Comparison of ENCODE assay signal across 19 mouse cellular contexts in the genomic region with DNA sequence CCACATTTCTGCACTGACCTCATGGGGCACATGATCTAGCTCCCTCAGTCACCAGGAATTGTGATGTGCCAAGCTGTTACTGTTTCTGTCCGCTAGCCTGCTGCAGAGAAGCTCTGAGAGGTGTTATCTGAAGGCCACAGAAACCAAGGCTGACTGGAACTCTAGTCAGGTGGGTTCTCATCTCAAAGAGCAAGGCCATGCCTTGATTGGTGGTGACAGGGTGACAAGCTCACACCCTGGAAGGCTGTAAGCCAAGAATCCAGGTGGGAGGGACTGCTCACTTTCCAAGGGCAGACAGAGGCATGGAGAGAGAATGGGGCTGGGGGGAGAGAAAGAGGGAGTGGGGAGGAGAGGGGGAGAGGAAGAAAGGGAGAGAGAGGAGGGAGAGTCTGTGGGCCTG. TPM values are rescaled to one million over a fixed set of nuclear protein-coding genes. Genes with fewer than 3 reads are reported as not detected.
DNase-seq lines count a peak whose midpoint lies in the region; ATAC-seq and TF ChIP-seq lines count a peak whose summit lies in the region.
"Had no signal": no experiment of that assay in that cellular context is flagged by ENCODE, and none has a peak within 500 bp of the region (broad histone marks: within the 10 kb centered on the region; RNA-seq: fewer than 3 reads in every experiment).

No protein-coding gene starts in this region.

- H3K27me3 ChIP-seq in liver, adult 2 months (ENCODE audit: control insufficient read depth, insufficient read depth, low read length): no peaks in the 10 kb centered on the region
- H3K27me3 ChIP-seq in heart, embryonic 13.5 days (replicated peaks): no peaks in the 10 kb centered on the region
- H3K27me3 ChIP-seq: forebrain, embryonic 12.5 days; hindbrain, embryonic 15.5 days; intestine, embryonic 15.5 days; kidney, embryonic 15.5 days; liver, embryonic 13.5 days had no signal

- 0 out of 2 replicates have a peak, but pooled peaks cover 5% of the 10 kb centered on the region for H3K9me3 ChIP-seq in heart, embryonic 13.5 days
- H3K9me3 ChIP-seq: embryonic facial prominence, embryonic 10.5 days; forebrain, embryonic 12.5 days; hindbrain, embryonic 15.5 days; intestine, embryonic 15.5 days; kidney, embryonic 15.5 days; liver, embryonic 13.5 days had no signal

- DNase-seq in liver, adult 2 months (ENCODE audit: extremely low read depth, low read depth, low spot score): peak; percentile 35
- DNase-seq in liver: no peak
- peak; percentile 40 to 43 for DNase-seq in heart, adult 18-20 months
- no peak for DNase-seq in neural tube, embryonic 10.5 days (ENCODE audit: extremely low spot score, low spot score)
- DNase-seq in right cerebral cortex, adult 18-20 months: no peak
- DNase-seq: B cell, adult 2 months; cerebellum, adult 9-10 months; gastrocnemius, postnatal 10 days; liver, embryonic 13.5 days; lung, embryonic 14.5 days; lung, postnatal 4 days; thymus, adult 2 months had no signal

- no peak overlapping the region for H3K4me2 ChIP-seq in heart, embryonic 13.5 days
- H3K4me2 ChIP-seq: forebrain, embryonic 12.5 days; hindbrain, embryonic 15.5 days; intestine, embryonic 15.5 days; kidney, embryonic 15.5 days; liver, embryonic 13.5 days; lung, embryonic 14.5 days had no signal

- no peaks in the 10 kb centered on the region for H3K4me1 ChIP-seq in liver, adult 2 months (ENCODE audit: control insufficient read depth, insufficient read depth, low read length)
- peaks cover 20% of the 10 kb centered on the region for H3K4me1 ChIP-seq in heart, embryonic 13.5 days
- H3K4me1 ChIP-seq: embryonic facial prominence, embryonic 10.5 days; forebrain, embryonic 12.5 days; hindbrain, embryonic 15.5 days; intestine, embryonic 15.5 days; kidney, embryonic 15.5 days; liver, embryonic 13.5 days had no signal

- TF ChIP-seq POLR2A in liver, adult 2 months (IDR thresholded peaks at IDR 0.05; ENCODE audit: extremely low read depth, insufficient read depth, low read length): no peak

- peak; percentile 72; the same call in 1 of the 2 replicates for ATAC-seq in heart, embryonic 13.5 days (ENCODE audit: extremely low read depth, insufficient number of reproducible peaks, low FRiP score, low TSS enrichment)
- ATAC-seq in activated CD4-positive, CD25-positive, alpha-beta regulatory T cell, adult 4 months: no peak
- ATAC-seq: intestine, embryonic 15.5 days had no signal

- H3K4me3 ChIP-seq in liver, adult 2 months (ENCODE audit: insufficient read depth, low read depth, low read length): no peak overlapping the region
- no peak overlapping the region for H3K4me3 ChIP-seq in heart, embryonic 13.5 days
- H3K4me3 ChIP-seq: embryonic facial prominence, embryonic 10.5 days; forebrain, embryonic 12.5 days; hindbrain, embryonic 15.5 days; intestine, embryonic 15.5 days; kidney, embryonic 15.5 days; liver, embryonic 13.5 days had no signal

- 55% methylated on average over 1 of the region's 1 CpGs for WGBS in liver, adult 2 months
- 46% methylated on average over 1 of the region's 1 CpGs for WGBS in heart, embryonic 13.5 days

- H3K27ac ChIP-seq in liver, adult 2 months (replicated peaks; ENCODE audit: insufficient read depth, low read depth, low read length): no peak overlapping the region
- peak overlapping the region; percentile 93 for H3K27ac ChIP-seq in heart, embryonic 13.5 days (replicated peaks)
- H3K27ac ChIP-seq: embryonic facial prominence, embryonic 10.5 days; forebrain, embryonic 12.5 days; hindbrain, embryonic 15.5 days; intestine, embryonic 15.5 days; kidney, embryonic 15.5 days; liver, embryonic 13.5 days had no signal

- no peak overlapping the region for H3K9ac ChIP-seq in liver, adult 2 months (ENCODE audit: low read depth, low read length)
- H3K9ac ChIP-seq in heart, embryonic 13.5 days: no peak overlapping the region
- H3K9ac ChIP-seq: forebrain, embryonic 12.5 days; hindbrain, embryonic 15.5 days; intestine, embryonic 15.5 days; kidney, embryonic 15.5 days; liver, embryonic 13.5 days; lung, embryonic 14.5 days had no signal

- no peaks in the 10 kb centered on the region; the same call in 1 of the 2 replicates for H3K79me2 ChIP-seq in liver, adult 2 months (ENCODE audit: control insufficient read depth, insufficient read depth, low read length)

- H3K36me3 ChIP-seq in liver, adult 2 months (ENCODE audit: control insufficient read depth, insufficient read depth, low read length): peaks cover 51% of the 10 kb centered on the region
- peaks cover 55% of the 10 kb centered on the region for H3K36me3 ChIP-seq in heart, embryonic 13.5 days

- no peak for TF ChIP-seq CTCF in liver, adult 2 months (IDR thresholded peaks at IDR 0.05; ENCODE audit: low read depth, low read length)

RNA-seq across cellular contexts. Expression of gene Pdia5, which starts 51.6 kb away (rescaled TPM):
- total RNA-seq in liver, adult 2 months (2014; rRNA removed): 38.1 and 41.7 TPM in 2 replicates
- polyA plus RNA-seq in liver, adult 2 months (2012; rRNA removed): 24.2 and 32.2 TPM in 2 replicates
- 1 to 10 TPM; 4.6 to 4.9 TPM for total RNA-seq in heart, adult 18-20 months (2021)
- polyA plus RNA-seq in heart, embryonic 13.5 days (2015; fragmentation: Nextera tagmentation; extraction: Ambion mirVana): 28.2 and 31.6 TPM in 2 replicates
- polyA plus RNA-seq in activated CD4-positive, CD25-positive, alpha-beta regulatory T cell, adult 4 months (2017; shearing (Covaris generic)): not detected

Comparison
In these comparisons a context has a peak if more than half of its experiments do, and no peak if none do; other contexts are left out.
1. DNase-seq: peak in liver, adult 2 months (single experiment) and heart, adult 18-20 months (2 of 2); none in liver (single experiment), neural tube, embryonic 10.5 days (single experiment) and right cerebral cortex, adult 18-20 months (single experiment).
2. RNA of gene Pdia5, which starts 51.6 kb away (polyA plus RNA-seq): 24.2 to 32.2 TPM in liver, adult 2 months and 28.2 to 31.6 TPM in heart, embryonic 13.5 days; not detected in activated CD4-positive, CD25-positive, alpha-beta regulatory T cell, adult 4 months; every median in the first group is over 10 times any median in the second.